Mouse (Mus musculus) stomach, postnatal 0 days (tissue): ENCODE data around the gene Gpsm2.

Experiments used
- CTCF ChIP-seq: IDR thresholded peaks from 2 replicates; pipeline ENCODE4 v1.5.1; 2016; ENCODE audit warnings: antibody characterized with exemption, low read depth, mild to moderate bottlenecking, moderate library complexity
- EP300 ChIP-seq: optimal IDR thresholded peaks from 2 replicates; pipeline ENCODE3; 2016; ENCODE audit warnings: antibody characterized with exemption

DNA sequence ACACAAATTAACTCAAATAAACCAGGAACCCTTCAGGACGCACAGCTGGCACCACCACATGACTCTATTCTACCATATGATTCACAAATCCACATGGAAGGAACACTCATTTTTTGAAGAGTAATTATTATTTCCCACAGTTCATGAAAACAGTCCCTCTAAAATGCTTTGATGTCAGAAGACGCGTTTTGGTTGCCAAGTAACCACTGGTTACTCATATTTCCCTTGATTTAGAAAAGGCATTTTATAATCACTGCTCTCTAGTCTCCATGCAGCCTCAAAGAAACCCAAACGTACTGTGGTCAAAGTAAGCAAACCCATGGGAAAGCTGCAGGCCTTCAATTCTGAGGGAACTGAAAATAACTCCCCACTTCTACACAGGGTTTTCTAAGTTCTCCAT is 32.1 kb downstream of the Gpsm2 start:
- TF ChIP-seq CTCF (no peak), EP300 (no peak)
